In the genomic region with DNA sequence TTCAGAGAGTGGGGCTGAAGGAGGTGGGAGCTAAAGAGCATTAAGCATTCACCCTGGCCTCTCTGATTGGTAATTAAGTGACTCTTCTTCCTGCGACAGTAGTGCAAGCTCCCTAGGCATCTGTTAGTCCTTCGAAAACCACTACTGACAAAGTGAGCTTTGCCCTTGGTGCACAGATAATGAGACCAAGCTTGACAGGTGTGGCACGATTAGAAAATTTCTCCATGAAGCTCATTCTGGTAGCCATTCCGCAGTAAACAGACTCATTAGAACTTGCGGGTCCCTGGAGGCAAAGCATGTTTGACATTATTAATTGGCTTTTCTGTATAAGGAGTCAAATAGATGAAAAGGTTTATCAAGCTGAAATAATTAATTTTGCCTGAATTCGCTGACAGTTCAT, we compare ENCODE assay signal across 22 mouse cellular contexts.
DNase-seq lines count a peak whose midpoint lies in the region; ATAC-seq and TF ChIP-seq lines count a peak whose summit lies in the region.
"Had no signal": no experiment of that assay in that cellular context is flagged by ENCODE, and none has a peak within 500 bp of the region (broad histone marks: within the 10 kb centered on the region; RNA-seq: fewer than 3 reads in every experiment).

No protein-coding gene starts in this region.

- H3K4me1 ChIP-seq in embryonic facial prominence, embryonic 14.5 days (ENCODE audit: control insufficient read depth, insufficient read depth, low read length): no peaks in the 10 kb centered on the region
- peaks cover 10% of the 10 kb centered on the region for H3K4me1 ChIP-seq in embryonic facial prominence, embryonic 10.5 days
- peaks cover 13% of the 10 kb centered on the region for H3K4me1 ChIP-seq in hindbrain, embryonic 12.5 days
- H3K4me1 ChIP-seq in hindbrain, embryonic 13.5 days (replicated peaks): peaks cover 15% of the 10 kb centered on the region
- no peaks in the 10 kb centered on the region for H3K4me1 ChIP-seq in midbrain, postnatal 0 days (ENCODE audit: insufficient read depth, low read length)
- peaks cover 15% of the 10 kb centered on the region for H3K4me1 ChIP-seq in midbrain, embryonic 10.5 days
- H3K4me1 ChIP-seq: intestine, embryonic 15.5 days had no signal

- no peak overlapping the region for H3K9ac ChIP-seq in embryonic facial prominence, embryonic 14.5 days (ENCODE audit: low read depth, low read length)
- H3K9ac ChIP-seq in hindbrain, embryonic 12.5 days: no peak overlapping the region
- no peak overlapping the region for H3K9ac ChIP-seq in hindbrain, embryonic 13.5 days
- H3K9ac ChIP-seq in midbrain, postnatal 0 days (replicated peaks; ENCODE audit: low read length, poor library complexity, severe bottlenecking): no peak overlapping the region
- H3K9ac ChIP-seq: embryonic facial prominence, embryonic 12.5 days; forebrain, embryonic 13.5 days; forebrain, postnatal 0 days; intestine, embryonic 15.5 days had no signal

- no peak overlapping the region for H3K4me2 ChIP-seq in embryonic facial prominence, embryonic 14.5 days (ENCODE audit: low read depth, low read length)
- H3K4me2 ChIP-seq in hindbrain, embryonic 12.5 days (replicated peaks): no peak overlapping the region
- no peak overlapping the region for H3K4me2 ChIP-seq in hindbrain, embryonic 13.5 days
- no peak overlapping the region for H3K4me2 ChIP-seq in midbrain, postnatal 0 days (ENCODE audit: low read depth, low read length, poor library complexity, severe bottlenecking)
- H3K4me2 ChIP-seq: embryonic facial prominence, embryonic 12.5 days; forebrain, embryonic 13.5 days; heart, embryonic 11.5 days; intestine, embryonic 15.5 days had no signal

- 72% methylated on average over 6 of the region's 6 CpGs for WGBS in embryonic facial prominence, embryonic 14.5 days
- 79% methylated on average over 6 of the region's 6 CpGs for WGBS in embryonic facial prominence, embryonic 10.5 days
- WGBS in hindbrain, embryonic 12.5 days: 62% methylated on average over 6 of the region's 6 CpGs
- WGBS in hindbrain, embryonic 13.5 days: 53% methylated on average over 6 of the region's 6 CpGs
- 63% methylated on average over 6 of the region's 6 CpGs for WGBS in midbrain, postnatal 0 days
- WGBS in midbrain, embryonic 10.5 days: 86% methylated on average over 6 of the region's 6 CpGs

- no peaks in the 10 kb centered on the region for H3K36me3 ChIP-seq in embryonic facial prominence, embryonic 14.5 days (ENCODE audit: control insufficient read depth, insufficient read depth, low read length)
- H3K36me3 ChIP-seq in embryonic facial prominence, embryonic 10.5 days (replicated peaks): no peaks in the 10 kb centered on the region
- no peaks in the 10 kb centered on the region for H3K36me3 ChIP-seq in hindbrain, embryonic 12.5 days
- H3K36me3 ChIP-seq in hindbrain, embryonic 13.5 days: no peaks in the 10 kb centered on the region
- no peaks in the 10 kb centered on the region for H3K36me3 ChIP-seq in midbrain, postnatal 0 days (ENCODE audit: insufficient read depth, low read length)
- no peaks in the 10 kb centered on the region for H3K36me3 ChIP-seq in midbrain, embryonic 10.5 days
- H3K36me3 ChIP-seq: embryonic facial prominence, embryonic 12.5 days; intestine, embryonic 15.5 days had no signal

- no peak for ATAC-seq in embryonic facial prominence, embryonic 14.5 days (ENCODE audit: low read depth)
- ATAC-seq in hindbrain, embryonic 12.5 days (ENCODE audit: low FRiP score): peak; percentile 26; the same call in 1 of the 2 replicates
- ATAC-seq in hindbrain, embryonic 13.5 days (ENCODE audit: low FRiP score): no peak
- no peak for ATAC-seq in midbrain, postnatal 0 days (ENCODE audit: low FRiP score)
- ATAC-seq: forebrain, embryonic 13.5 days; forebrain, postnatal 0 days; intestine, embryonic 15.5 days; Patski had no signal

- peak; percentile 19 for DNase-seq in embryonic facial prominence, embryonic 14.5 days (ENCODE audit: low spot score)
- DNase-seq in embryonic facial prominence, embryonic 10.5 days (ENCODE audit: low spot score): no peak
- DNase-seq in midbrain, postnatal 0 days (ENCODE audit: low spot score): peak; percentile 5
- DNase-seq in midbrain, embryonic 10.5 days (ENCODE audit: low spot score): no peak
- DNase-seq in retina, postnatal 1 day: peak; percentile 38
- no peak for DNase-seq in adrenal gland, postnatal 14 days
- DNase-seq: adrenal gland, postnatal 10 days; cerebellum, adult 18-20 months; cerebellum, adult 9-10 months; cerebellum, postnatal 14 days; forebrain, postnatal 0 days; gastrocnemius, adult 2 months; gastrocnemius, postnatal 14 days; kidney, adult 11 months had no signal

- H3K27me3 ChIP-seq in embryonic facial prominence, embryonic 14.5 days (replicated peaks; ENCODE audit: control insufficient read depth, insufficient read depth, low read length): 0 out of 2 replicates have a peak, but pooled peaks cover 3% of the 10 kb centered on the region
- H3K27me3 ChIP-seq in embryonic facial prominence, embryonic 10.5 days (replicated peaks; ENCODE audit: low read depth, poor library complexity, severe bottlenecking): peaks cover 41% of the 10 kb centered on the region
- H3K27me3 ChIP-seq in hindbrain, embryonic 12.5 days: peaks cover 47% of the 10 kb centered on the region
- H3K27me3 ChIP-seq in hindbrain, embryonic 13.5 days: peaks cover 77% of the 10 kb centered on the region
- H3K27me3 ChIP-seq in midbrain, postnatal 0 days (ENCODE audit: insufficient read depth, low read length): no peaks in the 10 kb centered on the region
- H3K27me3 ChIP-seq in midbrain, embryonic 10.5 days (ENCODE audit: low read depth, poor library complexity, severe bottlenecking): peaks cover 47% of the 10 kb centered on the region
- H3K27me3 ChIP-seq: embryonic facial prominence, embryonic 12.5 days; intestine, embryonic 15.5 days had no signal

- H3K27ac ChIP-seq in embryonic facial prominence, embryonic 14.5 days (replicated peaks; ENCODE audit: low read depth, low read length): no peak overlapping the region
- H3K27ac ChIP-seq in embryonic facial prominence, embryonic 10.5 days (replicated peaks): no peak overlapping the region
- H3K27ac ChIP-seq in hindbrain, embryonic 12.5 days: no peak overlapping the region
- no peak overlapping the region for H3K27ac ChIP-seq in hindbrain, embryonic 13.5 days
- no peak overlapping the region for H3K27ac ChIP-seq in midbrain, postnatal 0 days (ENCODE audit: low read depth, low read length)
- H3K27ac ChIP-seq in midbrain, embryonic 10.5 days (replicated peaks): no peak overlapping the region
- H3K27ac ChIP-seq: embryonic facial prominence, embryonic 12.5 days; forebrain, embryonic 13.5 days; gastrocnemius, adult 2 months; intestine, embryonic 15.5 days had no signal

- no peak for TF ChIP-seq CTCF in midbrain, postnatal 0 days (IDR thresholded peaks at IDR 0.05)

- H3K9me3 ChIP-seq in embryonic facial prominence, embryonic 14.5 days (ENCODE audit: control insufficient read depth, low read length): no peaks in the 10 kb centered on the region
- no peaks in the 10 kb centered on the region for H3K9me3 ChIP-seq in embryonic facial prominence, embryonic 10.5 days
- no peaks in the 10 kb centered on the region for H3K9me3 ChIP-seq in hindbrain, embryonic 12.5 days (replicated peaks)
- no peaks in the 10 kb centered on the region for H3K9me3 ChIP-seq in hindbrain, embryonic 13.5 days
- H3K9me3 ChIP-seq in midbrain, postnatal 0 days (ENCODE audit: low read length): no peaks in the 10 kb centered on the region
- no peaks in the 10 kb centered on the region for H3K9me3 ChIP-seq in midbrain, embryonic 10.5 days (replicated peaks)
- H3K9me3 ChIP-seq: embryonic facial prominence, embryonic 12.5 days; forebrain, embryonic 13.5 days; intestine, embryonic 15.5 days had no signal

- H3K4me3 ChIP-seq in embryonic facial prominence, embryonic 14.5 days (ENCODE audit: low read depth, low read length): no peak overlapping the region
- no peak overlapping the region for H3K4me3 ChIP-seq in embryonic facial prominence, embryonic 10.5 days
- H3K4me3 ChIP-seq in hindbrain, embryonic 12.5 days: no peak overlapping the region
- no peak overlapping the region for H3K4me3 ChIP-seq in hindbrain, embryonic 13.5 days
- no peak overlapping the region for H3K4me3 ChIP-seq in midbrain, postnatal 0 days (ENCODE audit: low read depth, low read length)
- no peak overlapping the region for H3K4me3 ChIP-seq in midbrain, embryonic 10.5 days
- H3K4me3 ChIP-seq: embryonic facial prominence, embryonic 12.5 days; erythroblast, embryonic 14.5 days; forebrain, embryonic 13.5 days; gastrocnemius, adult 2 months; intestine, embryonic 15.5 days had no signal

Comparison
In these comparisons a context has a peak if more than half of its experiments do, and no peak if none do; other contexts are left out.
1. DNase-seq: peak in embryonic facial prominence, embryonic 14.5 days (single experiment), midbrain, postnatal 0 days (single experiment) and retina, postnatal 1 day (single experiment); none in embryonic facial prominence, embryonic 10.5 days (single experiment), midbrain, embryonic 10.5 days (single experiment) and adrenal gland, postnatal 14 days (single experiment).